8 mouse cellular contexts compared by ENCODE assay signal in genomic region chr19:6909021-6909420, GRCm38 (mm10). TPM values are rescaled to one million over a fixed set of nuclear protein-coding genes. Genes with fewer than 3 reads are reported as not detected.
DNase-seq lines count a peak whose midpoint lies in the region; ATAC-seq and TF ChIP-seq lines count a peak whose summit lies in the region.

No protein-coding gene starts in this region.

- intact Hi-C loops in heart, postnatal 10 days (cut with DNase I): loop anchor here (2.0 kb wide), 1 partner anchor 68 kb away; the partner anchor contains the start of gene Rps6ka4

- H3K4me1 ChIP-seq in heart, postnatal 0 days (ENCODE audit: control insufficient read depth, insufficient read depth): peaks cover 12% of the 10 kb centered on the region
- peaks cover 27% of the 10 kb centered on the region for H3K4me1 ChIP-seq in hindbrain, embryonic 12.5 days
- peaks cover 18% of the 10 kb centered on the region for H3K4me1 ChIP-seq in midbrain, embryonic 11.5 days (ENCODE audit: control insufficient read depth, insufficient read depth, low read length)

- no peak for TF ChIP-seq EP300 in heart, postnatal 0 days (IDR thresholded peaks at IDR 0.05; ENCODE audit: low read depth)

- no peak for TF ChIP-seq CTCF in heart, postnatal 0 days (IDR thresholded peaks at IDR 0.05; ENCODE audit: low read depth)

- peak overlapping the region; percentile 99 for H3K27ac ChIP-seq in heart, postnatal 0 days (ENCODE audit: low read depth)
- H3K27ac ChIP-seq in hindbrain, embryonic 12.5 days: peak overlapping the region; percentile 95
- H3K27ac ChIP-seq in midbrain, embryonic 11.5 days (ENCODE audit: low read depth, low read length): peak overlapping the region; percentile 92

- H3K4me3 ChIP-seq in heart, postnatal 0 days (ENCODE audit: low read depth, low read length): peak overlapping the region; percentile 71
- H3K4me3 ChIP-seq in hindbrain, embryonic 12.5 days: peak overlapping the region; percentile 57
- peak overlapping the region; percentile 69 for H3K4me3 ChIP-seq in midbrain, embryonic 11.5 days (ENCODE audit: low read depth, low read length)

- peaks cover 54% of the 10 kb centered on the region for H3K36me3 ChIP-seq in heart, postnatal 0 days (replicated peaks; ENCODE audit: control insufficient read depth, insufficient read depth, low read length)
- peaks cover 60% of the 10 kb centered on the region for H3K36me3 ChIP-seq in hindbrain, embryonic 12.5 days
- H3K36me3 ChIP-seq in midbrain, embryonic 11.5 days (ENCODE audit: control insufficient read depth, insufficient read depth, low read length): peaks cover 20% of the 10 kb centered on the region

- WGBS in heart, postnatal 0 days: 3% methylated on average over 11 of the region's 11 CpGs
- WGBS in hindbrain, embryonic 12.5 days: 10% methylated on average over 11 of the region's 11 CpGs
- 13% methylated on average over 11 of the region's 11 CpGs for WGBS in midbrain, embryonic 11.5 days

- H3K9ac ChIP-seq in heart, postnatal 0 days (replicated peaks; ENCODE audit: low read depth, low read length): peak overlapping the region; percentile 66
- H3K9ac ChIP-seq in hindbrain, embryonic 12.5 days: peak overlapping the region; percentile 66
- H3K9ac ChIP-seq in midbrain, embryonic 11.5 days (ENCODE audit: low read length): peak overlapping the region; percentile 76

- H3K4me2 ChIP-seq in heart, postnatal 0 days (ENCODE audit: low read depth, low read length): peak overlapping the region; percentile 73
- peak overlapping the region; percentile 66 for H3K4me2 ChIP-seq in hindbrain, embryonic 12.5 days (replicated peaks)
- peak overlapping the region; percentile 67 for H3K4me2 ChIP-seq in midbrain, embryonic 11.5 days

- H3K27me3 ChIP-seq in heart, postnatal 0 days (ENCODE audit: control insufficient read depth, insufficient read depth, low read length): no peaks in the 10 kb centered on the region
- no peaks in the 10 kb centered on the region for H3K27me3 ChIP-seq in hindbrain, embryonic 12.5 days
- H3K27me3 ChIP-seq in midbrain, embryonic 11.5 days (ENCODE audit: control insufficient read depth, insufficient read depth, low read length): no peaks in the 10 kb centered on the region

- no peak for DNase-seq in heart, postnatal 0 days (ENCODE audit: low spot score)
- DNase-seq in heart, postnatal 10 days: no peak
- peak; percentile 68 for DNase-seq in Muller cell, postnatal 12 days (ENCODE audit: inconsistent ontology term)
- DNase-seq in midbrain, embryonic 11.5 days (ENCODE audit: low spot score, missing footprints): no peak
- no peak for DNase-seq in layer of hippocampus, postnatal 14 days (ENCODE audit: low spot score in 2 of 2)
- no peak for DNase-seq in right cerebral cortex, postnatal 4 days
- DNase-seq in embryo, embryonic 11 days: no peak

- no peaks in the 10 kb centered on the region for H3K9me3 ChIP-seq in heart, postnatal 0 days (replicated peaks; ENCODE audit: control insufficient read depth, low read length)
- H3K9me3 ChIP-seq in hindbrain, embryonic 12.5 days (replicated peaks): no peaks in the 10 kb centered on the region
- no peaks in the 10 kb centered on the region for H3K9me3 ChIP-seq in midbrain, embryonic 11.5 days (ENCODE audit: control insufficient read depth, low read length)

- ATAC-seq in heart, postnatal 0 days (ENCODE audit: insufficient read depth, low read depth): peak; percentile 0
- no peak for ATAC-seq in hindbrain, embryonic 12.5 days (ENCODE audit: low FRiP score)
- no peak for ATAC-seq in midbrain, embryonic 11.5 days (ENCODE audit: low FRiP score)

RNA-seq across cellular contexts. Expression of gene Trmt112, which starts 0.5 kb away (rescaled TPM):
- total RNA-seq in heart, postnatal 0 days (2014; rRNA removed; ENCODE audit: low replicate concordance): 61.8 and 61.9 TPM in 2 replicates
- 57.6 and 61.4 TPM in 2 replicates for polyA plus RNA-seq in heart, postnatal 0 days (2015; fragmentation: Nextera tagmentation; extraction: Ambion mirVana)
- 10 to 100 TPM; 26.2 to 34.2 TPM for total RNA-seq in heart, postnatal 10 days (2021)
- polyA plus RNA-seq in hindbrain, embryonic 12.5 days (2016; fragmentation: Nextera tagmentation; extraction: Ambion mirVana): 108 and 128 TPM in 2 replicates
- polyA plus RNA-seq in midbrain, embryonic 11.5 days (2014; fragmentation: Nextera tagmentation; extraction: Ambion mirVana): 147 and 151 TPM in 2 replicates
- total RNA-seq in layer of hippocampus, postnatal 14 days (2021): 10 to 100 TPM; 39.7 to 42.4 TPM

RNA-seq across cellular contexts. Expression of gene Prdx5, which starts 0.9 kb away (rescaled TPM):
- total RNA-seq in heart, postnatal 0 days (2014; rRNA removed; ENCODE audit: low replicate concordance): 215 and 344 TPM in 2 replicates
- polyA plus RNA-seq in heart, postnatal 0 days (2015; fragmentation: Nextera tagmentation; extraction: Ambion mirVana): 623 and 629 TPM in 2 replicates
- 100 to 1,000 TPM; 455 to 461 TPM for total RNA-seq in heart, postnatal 10 days (2021)
- polyA plus RNA-seq in hindbrain, embryonic 12.5 days (2016; fragmentation: Nextera tagmentation; extraction: Ambion mirVana): 194 and 200 TPM in 2 replicates
- 123 and 127 TPM in 2 replicates for polyA plus RNA-seq in midbrain, embryonic 11.5 days (2014; fragmentation: Nextera tagmentation; extraction: Ambion mirVana)
- 100 to 1,000 TPM; 377 to 396 TPM for total RNA-seq in layer of hippocampus, postnatal 14 days (2021)

RNA-seq across cellular contexts. Expression of gene Esrra, which starts 12.6 kb away (rescaled TPM):
- total RNA-seq in heart, postnatal 0 days (2014; rRNA removed; ENCODE audit: low replicate concordance): 189 and 194 TPM in 2 replicates
- polyA plus RNA-seq in heart, postnatal 0 days (2015; fragmentation: Nextera tagmentation; extraction: Ambion mirVana): 49.1 and 51.7 TPM in 2 replicates
- total RNA-seq in heart, postnatal 10 days (2021): 100 to 1,000 TPM; 122 to 125 TPM
- 16.0 and 16.6 TPM in 2 replicates for polyA plus RNA-seq in hindbrain, embryonic 12.5 days (2016; fragmentation: Nextera tagmentation; extraction: Ambion mirVana)
- polyA plus RNA-seq in midbrain, embryonic 11.5 days (2014; fragmentation: Nextera tagmentation; extraction: Ambion mirVana): 3.4 and 3.7 TPM in 2 replicates
- total RNA-seq in layer of hippocampus, postnatal 14 days (2021): 10 to 100 TPM; 52.6 to 59.2 TPM

RNA-seq across cellular contexts. Expression of gene Catsperz, which starts 16.2 kb away (rescaled TPM):
- not detected in 2 replicates for total RNA-seq in heart, postnatal 0 days (2014; rRNA removed; ENCODE audit: low replicate concordance)
- 2.2 and 2.5 TPM in 2 replicates for polyA plus RNA-seq in heart, postnatal 0 days (2015; fragmentation: Nextera tagmentation; extraction: Ambion mirVana)
- not detected for total RNA-seq in heart, postnatal 10 days (2021)
- 0.98 TPM in 1 of 2 replicates, not detected in the other for polyA plus RNA-seq in hindbrain, embryonic 12.5 days (2016; fragmentation: Nextera tagmentation; extraction: Ambion mirVana)
- not detected in 2 replicates for polyA plus RNA-seq in midbrain, embryonic 11.5 days (2014; fragmentation: Nextera tagmentation; extraction: Ambion mirVana)
- total RNA-seq in layer of hippocampus, postnatal 14 days (2021): 10 to 100 TPM; 13.3 to 14.4 TPM

RNA-seq across cellular contexts. Expression of gene Kcnk4, which starts 25.3 kb away (rescaled TPM):
- total RNA-seq in heart, postnatal 0 days (2014; rRNA removed; ENCODE audit: low replicate concordance): not detected in 2 replicates
- polyA plus RNA-seq in heart, postnatal 0 days (2015; fragmentation: Nextera tagmentation; extraction: Ambion mirVana): 0.04 and 0.30 TPM in 2 replicates
- under 1 TPM in 1 of 2 experiments, not detected in 1; 0.27 TPM for total RNA-seq in heart, postnatal 10 days (2021)
- 0.14 and 0.19 TPM in 2 replicates for polyA plus RNA-seq in hindbrain, embryonic 12.5 days (2016; fragmentation: Nextera tagmentation; extraction: Ambion mirVana)
- not detected in 2 replicates for polyA plus RNA-seq in midbrain, embryonic 11.5 days (2014; fragmentation: Nextera tagmentation; extraction: Ambion mirVana)
- 10 to 100 TPM; 26.2 to 26.9 TPM for total RNA-seq in layer of hippocampus, postnatal 14 days (2021)
